Mouse (Mus musculus): ENCODE data around the gene Tfap2a.

Gene Tfap2a

DNA sequence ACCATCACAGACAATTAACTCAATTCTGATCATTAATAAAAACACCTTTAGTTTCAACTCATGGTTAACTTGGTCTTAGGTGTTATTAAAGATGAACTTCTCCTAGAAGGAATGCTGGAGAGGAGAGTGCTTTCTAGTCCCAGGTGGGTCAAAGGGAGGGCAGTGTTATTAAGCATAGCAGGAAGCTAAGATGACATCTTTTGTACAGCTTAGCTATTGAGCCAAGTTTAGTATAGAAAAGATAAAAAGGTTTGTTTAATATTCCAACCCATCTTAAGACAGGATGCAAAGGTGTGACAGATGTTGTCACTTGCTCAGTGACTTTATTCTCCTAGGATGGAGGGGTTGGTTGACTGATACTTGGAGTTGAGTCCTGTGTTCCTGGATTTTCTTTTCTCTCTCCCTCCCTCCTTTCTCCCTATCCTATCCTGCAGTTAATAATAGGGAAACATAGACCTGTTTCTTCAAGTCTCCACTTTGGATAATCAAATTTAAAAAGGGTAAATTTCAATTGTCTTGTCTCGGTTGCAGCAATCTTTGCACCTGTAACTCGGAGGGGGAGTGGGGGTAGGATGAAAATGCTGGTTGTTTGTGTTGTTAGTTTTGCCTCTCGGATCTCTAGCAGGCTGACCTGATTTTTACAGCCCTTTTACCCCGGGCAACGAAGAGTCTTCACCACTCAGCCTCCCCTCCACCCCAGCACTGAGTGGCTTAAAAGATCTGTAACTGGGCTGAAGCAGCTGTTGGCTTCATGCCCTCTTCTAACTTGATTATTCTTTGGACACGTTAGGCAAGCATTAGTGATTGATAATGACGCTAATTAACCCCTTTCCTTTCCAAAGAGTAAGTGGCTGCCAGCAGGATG lies 26.3 kb downstream of the Tfap2a start:
- Histone ChIP-seq H3K36me3 (ENCODE audit: insufficient read depth, low read length) (no peaks in the 10 kb centered on the region), H3K9me3 (ENCODE audit: low read length) (no peaks in the 10 kb centered on the region), H3K4me1 (replicated peaks; ENCODE audit: low read depth, low read length) (peaks cover 95% of the 10 kb centered on the region), H3K4me3 (replicated peaks; ENCODE audit: low read length) (no peak overlapping the region), H3K27me3 (ENCODE audit: insufficient read depth, low read length) (peaks cover 62% of the 10 kb centered on the region)
- TF ChIP-seq POU5F1 (IDR thresholded peaks at IDR 0.05; ENCODE audit: borderline replicate concordance, low read length), result no peak
- TF ChIP-seq NANOG (IDR thresholded peaks at IDR 0.05; ENCODE audit: borderline replicate concordance, low read length), result no peak
- TF ChIP-seq CTCF (conservative IDR thresholded peaks at IDR 0.05; ENCODE audit: low read length), result no peak

DNA sequence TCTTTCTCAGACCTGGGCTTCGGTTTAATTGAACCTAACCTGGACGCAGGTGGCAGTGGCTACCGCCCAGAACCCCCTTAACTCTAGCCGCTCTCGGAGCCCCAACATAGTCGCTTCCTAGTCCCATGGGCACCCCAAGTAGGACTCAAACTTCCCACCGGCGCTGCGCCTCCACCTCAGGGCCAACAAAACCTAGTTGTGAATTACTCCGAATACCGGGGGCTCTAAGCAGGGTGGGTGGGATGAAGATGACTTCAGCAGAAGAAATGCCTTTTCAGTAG lies 28.2 kb downstream of the Tfap2a start:
- H3K27me3 ChIP-seq (ENCODE audit: insufficient read depth, low read length), result peaks cover 81% of the 10 kb centered on the region

DNA sequence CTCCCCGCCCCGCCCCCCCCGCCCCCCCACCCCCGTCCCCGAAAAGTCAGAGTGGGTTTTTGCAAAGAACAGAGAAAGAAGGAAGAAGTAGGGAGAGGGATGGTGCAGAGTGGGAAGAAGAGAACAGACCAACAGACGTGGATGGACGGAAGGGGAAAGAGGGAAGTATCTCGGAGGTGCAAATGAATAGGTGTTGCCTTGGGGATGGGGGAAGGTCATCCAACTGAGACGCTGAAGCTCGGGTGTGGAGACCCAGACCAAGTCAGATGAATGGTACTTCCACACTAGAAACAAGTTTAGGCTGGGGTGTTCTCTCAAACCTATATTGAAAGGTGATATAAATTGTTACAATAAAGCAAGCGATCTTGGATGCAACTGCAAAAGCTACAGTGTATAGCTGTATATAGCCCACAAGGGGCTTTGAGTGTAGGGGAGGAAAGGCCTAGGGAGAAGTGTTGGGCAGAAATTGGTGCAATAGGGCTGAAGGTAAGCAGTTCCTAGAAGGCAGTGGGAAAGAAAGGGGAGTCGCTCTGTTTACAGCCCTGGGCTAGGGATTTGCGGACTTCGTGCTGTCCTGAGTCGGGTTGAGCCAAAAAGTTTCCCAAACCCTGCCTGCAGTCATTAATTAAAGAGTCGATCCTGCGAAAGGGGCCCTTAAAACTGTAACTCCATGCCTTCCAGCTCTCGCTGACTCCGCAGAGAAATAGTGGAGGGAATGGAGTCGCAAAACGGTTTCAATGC lies 28.7 kb downstream of the Tfap2a start:
- no peak for TF ChIP-seq POU5F1 (IDR thresholded peaks at IDR 0.05; ENCODE audit: borderline replicate concordance, low read length)
- TF ChIP-seq CTCF (conservative IDR thresholded peaks at IDR 0.05; ENCODE audit: low read length), result no peak
- no peak for TF ChIP-seq NANOG (IDR thresholded peaks at IDR 0.05; ENCODE audit: borderline replicate concordance, low read length)
- no peaks in the 10 kb centered on the region for H3K36me3 ChIP-seq (ENCODE audit: insufficient read depth, low read length)
- 0 out of 2 replicates have a peak overlapping the region, but pooled peaks have one; percentile 20 for H3K4me3 ChIP-seq (replicated peaks; ENCODE audit: low read length)
- H3K4me1 ChIP-seq (replicated peaks; ENCODE audit: low read depth, low read length), result peaks cover 96% of the 10 kb centered on the region
- H3K27me3 ChIP-seq (ENCODE audit: insufficient read depth, low read length), result peaks cover 86% of the 10 kb centered on the region
- H3K9me3 ChIP-seq (ENCODE audit: low read length), result no peaks in the 10 kb centered on the region

More for the DNA sequence above, 28.2 kb downstream of the Tfap2a start:
- Histone ChIP-seq H3K4me1 (replicated peaks; ENCODE audit: low read depth, low read length) (peaks cover 96% of the 10 kb centered on the region), H3K4me3 (replicated peaks; ENCODE audit: low read length) (0 out of 2 replicates have a peak overlapping the region, but pooled peaks have one; percentile 20), H3K9me3 (ENCODE audit: low read length) (no peaks in the 10 kb centered on the region), H3K36me3 (ENCODE audit: insufficient read depth, low read length) (no peaks in the 10 kb centered on the region)
- TF ChIP-seq POU5F1 (IDR thresholded peaks at IDR 0.05; ENCODE audit: borderline replicate concordance, low read length), result no peak
- TF ChIP-seq CTCF (conservative IDR thresholded peaks at IDR 0.05; ENCODE audit: low read length), result no peak
- TF ChIP-seq NANOG (IDR thresholded peaks at IDR 0.05; ENCODE audit: borderline replicate concordance, low read length), result no peak

DNA sequence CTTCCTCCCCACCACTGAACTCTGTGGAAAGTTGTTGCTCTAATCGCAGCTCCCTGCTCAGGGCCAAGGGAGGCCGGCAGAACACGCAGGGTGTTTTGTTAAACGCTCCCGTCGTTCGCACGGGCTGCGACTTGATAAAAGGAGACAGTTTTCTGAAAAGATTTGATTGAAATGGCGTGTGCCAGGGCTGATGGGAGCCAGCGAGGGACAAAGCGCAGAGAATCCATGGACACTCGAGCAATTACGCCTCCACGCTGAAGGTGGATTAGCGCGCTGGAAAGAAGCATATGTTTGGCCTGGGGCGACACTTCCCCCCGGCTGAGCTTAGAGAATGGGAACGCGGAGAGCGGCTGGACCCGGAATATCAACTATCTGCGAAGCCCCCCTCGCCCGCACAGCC lies 29.3 kb downstream of the Tfap2a start:
- peak overlapping the region; percentile 52; the same call in 1 of the 2 replicates for H3K4me3 ChIP-seq (replicated peaks; ENCODE audit: low read length)
- H3K4me1 ChIP-seq (replicated peaks; ENCODE audit: low read depth, low read length), result peaks cover 93% of the 10 kb centered on the region
- peaks cover 89% of the 10 kb centered on the region for H3K27me3 ChIP-seq (ENCODE audit: insufficient read depth, low read length)
- H3K9me3 ChIP-seq (ENCODE audit: low read length), result no peaks in the 10 kb centered on the region
- H3K36me3 ChIP-seq (ENCODE audit: insufficient read depth, low read length), result no peaks in the 10 kb centered on the region
- TF ChIP-seq CTCF (conservative IDR thresholded peaks at IDR 0.05; ENCODE audit: low read length) (no peak), POU5F1 (IDR thresholded peaks at IDR 0.05; ENCODE audit: borderline replicate concordance, low read length) (no peak), NANOG (IDR thresholded peaks at IDR 0.05; ENCODE audit: borderline replicate concordance, low read length) (no peak)

DNA sequence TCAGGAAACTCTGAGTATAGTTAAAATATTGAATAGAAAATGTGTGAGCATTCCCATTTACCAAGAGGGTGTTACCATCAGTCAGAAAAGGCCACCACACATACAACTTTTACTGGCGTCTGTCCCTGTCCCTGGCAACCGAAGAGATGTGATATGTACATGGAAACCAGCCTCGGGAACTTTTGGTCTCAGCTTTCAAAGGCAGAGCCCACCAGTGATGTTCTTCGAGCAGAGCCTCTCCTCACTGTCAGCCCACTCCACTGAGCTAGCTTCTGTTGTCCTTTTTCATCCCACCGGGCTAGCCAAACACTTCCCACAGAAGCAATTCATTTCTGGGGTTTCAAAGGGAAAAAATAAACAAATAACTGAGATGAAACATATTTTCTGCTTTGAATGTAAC lies 29.9 kb downstream of the Tfap2a start:
- Histone ChIP-seq H3K36me3 (ENCODE audit: insufficient read depth, low read length) (no peaks in the 10 kb centered on the region), H3K4me1 (replicated peaks; ENCODE audit: low read depth, low read length) (peaks cover 92% of the 10 kb centered on the region), H3K4me3 (replicated peaks; ENCODE audit: low read length) (no peak overlapping the region), H3K27me3 (ENCODE audit: insufficient read depth, low read length) (peaks cover 95% of the 10 kb centered on the region), H3K9me3 (ENCODE audit: low read length) (no peaks in the 10 kb centered on the region)
- TF ChIP-seq NANOG (IDR thresholded peaks at IDR 0.05; ENCODE audit: borderline replicate concordance, low read length), result no peak
- no peak for TF ChIP-seq CTCF (conservative IDR thresholded peaks at IDR 0.05; ENCODE audit: low read length)
- no peak for TF ChIP-seq POU5F1 (IDR thresholded peaks at IDR 0.05; ENCODE audit: borderline replicate concordance, low read length)

DNA sequence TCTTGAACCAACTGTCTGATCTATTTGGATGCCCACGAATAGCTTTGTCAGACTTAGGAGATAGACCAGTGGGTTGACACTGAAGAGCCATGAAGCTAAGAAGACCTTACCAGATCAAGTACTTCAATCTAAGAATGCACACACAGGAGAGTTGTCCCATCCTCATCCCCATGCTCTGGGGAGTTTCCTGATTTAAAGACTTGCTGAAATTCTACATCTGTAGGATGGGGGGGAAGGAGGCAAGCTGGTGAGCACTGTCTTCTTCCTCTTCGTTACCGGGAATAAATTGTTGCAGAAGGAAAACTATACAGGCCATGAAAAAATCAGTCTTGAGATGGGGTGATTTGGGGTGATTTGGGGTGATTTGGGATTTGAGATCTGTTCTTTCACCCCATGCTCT lies 30.5 kb downstream of the Tfap2a start:
- H3K4me3 ChIP-seq (replicated peaks; ENCODE audit: low read length), result no peak overlapping the region
- H3K27me3 ChIP-seq (ENCODE audit: insufficient read depth, low read length), result peaks cover 98% of the 10 kb centered on the region
- peaks cover 92% of the 10 kb centered on the region for H3K4me1 ChIP-seq (replicated peaks; ENCODE audit: low read depth, low read length)
- H3K36me3 ChIP-seq (ENCODE audit: insufficient read depth, low read length), result no peaks in the 10 kb centered on the region
- TF ChIP-seq POU5F1 (IDR thresholded peaks at IDR 0.05; ENCODE audit: borderline replicate concordance, low read length) (no peak), NANOG (IDR thresholded peaks at IDR 0.05; ENCODE audit: borderline replicate concordance, low read length) (no peak), CTCF (conservative IDR thresholded peaks at IDR 0.05; ENCODE audit: low read length) (no peak)
- H3K9me3 ChIP-seq (ENCODE audit: low read length), result no peaks in the 10 kb centered on the region

DNA sequence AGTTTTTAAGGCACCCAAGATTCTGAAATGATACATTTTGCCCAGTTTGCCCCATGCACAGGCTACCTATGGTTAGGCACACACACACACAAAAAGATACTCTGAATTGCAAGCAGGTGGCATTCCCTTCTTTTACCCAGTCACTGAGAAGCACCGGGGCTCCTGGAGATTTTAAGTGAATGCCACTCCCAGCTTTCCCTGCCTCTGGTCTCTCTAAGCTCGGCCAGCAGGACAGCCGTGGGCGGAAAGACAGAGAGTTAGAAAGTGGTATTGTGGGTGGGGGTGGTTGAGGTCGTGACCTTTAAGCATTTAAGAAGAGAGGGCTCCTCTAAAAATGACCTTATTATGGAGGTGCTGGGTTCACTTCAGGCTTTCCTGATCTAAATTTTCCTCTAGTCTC lies 31.6 kb downstream of the Tfap2a start:
- Histone ChIP-seq H3K9me3 (ENCODE audit: low read length) (no peaks in the 10 kb centered on the region), H3K4me3 (replicated peaks; ENCODE audit: low read length) (no peak overlapping the region), H3K36me3 (ENCODE audit: insufficient read depth, low read length) (no peaks in the 10 kb centered on the region), H3K27me3 (ENCODE audit: insufficient read depth, low read length) (peaks cover 99% of the 10 kb centered on the region), H3K4me1 (replicated peaks; ENCODE audit: low read depth, low read length) (peaks cover 87% of the 10 kb centered on the region)
- no peak for TF ChIP-seq POU5F1 (IDR thresholded peaks at IDR 0.05; ENCODE audit: borderline replicate concordance, low read length)
- no peak for TF ChIP-seq NANOG (IDR thresholded peaks at IDR 0.05; ENCODE audit: borderline replicate concordance, low read length)

DNA sequence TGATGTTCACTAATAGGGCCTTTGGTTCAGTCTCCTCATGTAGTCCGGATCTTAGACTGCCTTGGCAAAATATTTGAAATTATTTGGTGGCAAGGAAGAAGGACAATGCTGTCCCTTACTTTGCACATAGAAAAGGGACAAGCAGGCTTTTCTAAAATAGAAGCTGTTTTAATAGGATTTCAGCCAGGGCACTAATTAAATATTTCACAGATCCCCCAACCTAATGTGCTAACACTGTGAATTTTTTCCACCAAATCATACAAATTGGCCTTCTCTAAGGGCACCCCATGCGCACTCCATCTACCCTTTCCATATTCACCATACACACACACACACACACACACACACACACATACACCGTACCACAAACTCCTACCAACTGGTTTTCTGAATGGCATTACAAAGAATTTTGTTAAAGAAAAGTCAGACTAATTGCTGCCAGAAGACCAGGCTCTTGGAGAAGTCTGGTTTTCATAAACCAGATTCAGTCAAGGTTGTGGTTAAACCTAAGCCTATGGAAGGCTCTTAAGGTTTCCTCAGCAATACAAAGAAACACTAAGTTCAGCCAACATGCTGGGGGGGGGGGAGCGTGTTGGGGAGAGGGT lies 32.3 kb downstream of the Tfap2a start:
- TF ChIP-seq NANOG (IDR thresholded peaks at IDR 0.05; ENCODE audit: borderline replicate concordance, low read length) (no peak), CTCF (conservative IDR thresholded peaks at IDR 0.05; ENCODE audit: low read length) (no peak), POU5F1 (IDR thresholded peaks at IDR 0.05; ENCODE audit: borderline replicate concordance, low read length) (no peak)
- no peaks in the 10 kb centered on the region for H3K36me3 ChIP-seq (ENCODE audit: insufficient read depth, low read length)
- H3K4me3 ChIP-seq (replicated peaks; ENCODE audit: low read length), result 0 out of 2 replicates have a peak overlapping the region, but pooled peaks have one; percentile 74
- peaks cover 99% of the 10 kb centered on the region for H3K27me3 ChIP-seq (ENCODE audit: insufficient read depth, low read length)
- peaks cover 87% of the 10 kb centered on the region for H3K4me1 ChIP-seq (replicated peaks; ENCODE audit: low read depth, low read length)
- H3K9me3 ChIP-seq (ENCODE audit: low read length), result no peaks in the 10 kb centered on the region; the same call in 1 of the 2 replicates
